Mouse (Mus musculus) limb, embryonic 15.5 days (tissue): Measurements from ENCODE around the gene Fbln2. TPM values are rescaled to one million over a fixed set of nuclear protein-coding genes. Genes with fewer than 3 reads are reported as not detected.

Experiments
- ATAC-seq: fragments of 200-750 bp; cut with Nextera tagmentation; 2 replicates; pipeline ENCODE4 v1.8.0; 2017; ENCODE audit warnings: low read depth, moderate TSS enrichment; ENCODE audit not compliant: insufficient number of reproducible peaks, low FRiP score, low TSS enrichment
- H3K27ac ChIP-seq: fragments of 300-500 bp; sonication (generic); 2 replicates; pipeline ENCODE4 v1.5.1; 2015; ENCODE audit warnings: moderate library complexity, mild to moderate bottlenecking, inconsistent platforms
- H3K27me3 ChIP-seq: fragments of 300-500 bp; sonication (generic); 2 replicates; pipeline ENCODE4 v1.6.1; 2015; ENCODE audit warnings: inconsistent platforms
- H3K36me3 ChIP-seq: fragments of 300-500 bp; sonication (generic); 2 replicates; pipeline ENCODE4 v1.6.1; 2015; ENCODE audit warnings: inconsistent platforms
- H3K4me1 ChIP-seq: fragments of 300-500 bp; sonication (generic); 2 replicates; pipeline ENCODE4 v1.6.1; 2015; ENCODE audit warnings: inconsistent platforms
- H3K4me2 ChIP-seq: fragments of 300-500 bp; sonication (generic); 2 replicates; pipeline ENCODE4 v1.6.1; 2015; ENCODE audit warnings: mild to moderate bottlenecking, inconsistent platforms
- H3K4me3 ChIP-seq: fragments of 300-500 bp; sonication (generic); 2 replicates; pipeline ENCODE4 v1.5.1; 2015; ENCODE audit warnings: mild to moderate bottlenecking, inconsistent platforms
- H3K9ac ChIP-seq: fragments of 300-500 bp; sonication (generic); 2 replicates; pipeline ENCODE4 v1.6.1; 2015; ENCODE audit warnings: inconsistent platforms
- H3K9me3 ChIP-seq: fragments of 300-500 bp; sonication (generic); 2 replicates; pipeline ENCODE4 v1.6.1; 2016; ENCODE audit warnings: inconsistent platforms
- WGBS: fragments of 180-500 bp; shearing (Covaris S2); methylation state at CpG from one replicate; pipeline ENCODE4 v1.1.7; 2015; 5-methylcytosine and 5-hydroxymethylcytosine counted together
- polyA plus RNA-seq: library from polyadenylated mRNA; unstranded; fragments of >200 nt; fragmentation: Nextera tagmentation; extraction: Ambion mirVana; gene quantifications from 2 replicates; pipeline ENCODE4 v1.2.1, GENCODE M21; 2015

Fbln2 gene
- polyA plus RNA-seq, 1 experiment from 2014 or later = 297 TPM

- no peak for ATAC-seq
- Histone ChIP-seq H3K4me3 (no peak overlapping the region), H3K4me2 (no peak overlapping the region), H3K9ac (no peak overlapping the region), H3K27me3 (no peaks in the 10 kb centered on the region), H3K27ac (0 out of 2 replicates have a peak overlapping the region, but pooled peaks have one; percentile 8), H3K4me1 (peaks cover 75% of the 10 kb centered on the region), H3K9me3 (no peaks in the 10 kb centered on the region), H3K36me3 (peaks cover 16% of the 10 kb centered on the region)
- 70% methylated on average over 12 of the region's 12 CpGs for WGBS
These were observed 20.8 kb downstream of the Fbln2 start for GRCm38 (mm10) chr6:91233011-91233410.

GRCm38 (mm10) chr6:91233424-91234015, 21.3 kb downstream of the Fbln2 start:
- WGBS = 72% methylated on average over 10 of the region's 10 CpGs
- no peak overlapping the region for H3K27ac ChIP-seq
- H3K9me3 ChIP-seq = no peaks in the 10 kb centered on the region
- no peak for ATAC-seq
- H3K4me3 ChIP-seq = no peak overlapping the region
- H3K27me3 ChIP-seq = no peaks in the 10 kb centered on the region
- peaks cover 73% of the 10 kb centered on the region for H3K4me1 ChIP-seq
- H3K4me2 ChIP-seq = no peak overlapping the region
- H3K36me3 ChIP-seq = peaks cover 20% of the 10 kb centered on the region
- H3K9ac ChIP-seq = no peak overlapping the region

- peak overlapping the region; percentile 76 for H3K27ac ChIP-seq
- no peaks in the 10 kb centered on the region for H3K27me3 ChIP-seq
- H3K4me1 ChIP-seq = peaks cover 59% of the 10 kb centered on the region
- no peaks in the 10 kb centered on the region for H3K9me3 ChIP-seq
- no peak overlapping the region for H3K4me3 ChIP-seq
- 0 out of 2 replicates have a peak, but pooled peaks have one; percentile 9 for ATAC-seq
- WGBS = 21% methylated on average over 11 of the region's 11 CpGs
- peak overlapping the region; percentile 19 for H3K4me2 ChIP-seq
- H3K9ac ChIP-seq = no peak overlapping the region
- H3K36me3 ChIP-seq = peaks cover 21% of the 10 kb centered on the region
These were observed 23.8 kb downstream of the Fbln2 start for GRCm38 (mm10) chr6:91236006-91236405.

GRCm38 (mm10) chr6:91236429-91236828, 24.2 kb downstream of the Fbln2 start:
- Histone ChIP-seq H3K4me2 (peak overlapping the region; percentile 19), H3K4me3 (no peak overlapping the region), H3K4me1 (peaks cover 56% of the 10 kb centered on the region), H3K36me3 (peaks cover 21% of the 10 kb centered on the region), H3K9me3 (no peaks in the 10 kb centered on the region), H3K27me3 (no peaks in the 10 kb centered on the region), H3K9ac (no peak overlapping the region), H3K27ac (peak overlapping the region; percentile 76)
- 16% methylated on average over 6 of the region's 6 CpGs for WGBS
- no peak for ATAC-seq

GRCm38 (mm10) chr6:91237273-91237672, 25.0 kb downstream of the Fbln2 start:
- Histone ChIP-seq H3K9ac (no peak overlapping the region), H3K4me3 (no peak overlapping the region), H3K4me2 (no peak overlapping the region), H3K27ac (peak overlapping the region; percentile 76; the same call in 1 of the 2 replicates), H3K36me3 (peaks cover 21% of the 10 kb centered on the region), H3K27me3 (no peaks in the 10 kb centered on the region), H3K9me3 (no peaks in the 10 kb centered on the region), H3K4me1 (peaks cover 56% of the 10 kb centered on the region)
- 47% methylated on average over 2 of the region's 2 CpGs for WGBS
- ATAC-seq = no peak

GRCm38 (mm10) chr6:91240537-91240936, 28.3 kb downstream of the Fbln2 start:
- no peaks in the 10 kb centered on the region for H3K27me3 ChIP-seq
- ATAC-seq = no peak
- peaks cover 11% of the 10 kb centered on the region; the same call in 1 of the 2 replicates for H3K36me3 ChIP-seq
- H3K4me3 ChIP-seq = no peak overlapping the region
- H3K27ac ChIP-seq = no peak overlapping the region
- H3K4me1 ChIP-seq = peaks cover 39% of the 10 kb centered on the region
- no peak overlapping the region for H3K4me2 ChIP-seq
- H3K9me3 ChIP-seq = no peaks in the 10 kb centered on the region
- WGBS = 62% methylated on average over 2 of the region's 2 CpGs
- H3K9ac ChIP-seq = no peak overlapping the region

- H3K27me3 ChIP-seq = no peaks in the 10 kb centered on the region
- no peak overlapping the region for H3K4me2 ChIP-seq
- no peak overlapping the region for H3K4me3 ChIP-seq
- H3K27ac ChIP-seq = no peak overlapping the region
- peaks cover 37% of the 10 kb centered on the region for H3K4me1 ChIP-seq
- no peaks in the 10 kb centered on the region for H3K9me3 ChIP-seq
- H3K36me3 ChIP-seq = peaks cover 11% of the 10 kb centered on the region; the same call in 1 of the 2 replicates
- ATAC-seq = no peak
- H3K9ac ChIP-seq = no peak overlapping the region
These were observed 28.7 kb downstream of the Fbln2 start for GRCm38 (mm10) chr6:91240964-91241363.

- no peaks in the 10 kb centered on the region for H3K9me3 ChIP-seq
- H3K4me2 ChIP-seq = no peak overlapping the region
- H3K36me3 ChIP-seq = peaks cover 4% of the 10 kb centered on the region; the same call in 1 of the 2 replicates
- no peak overlapping the region for H3K9ac ChIP-seq
- no peak for ATAC-seq
- no peaks in the 10 kb centered on the region for H3K27me3 ChIP-seq
- H3K4me1 ChIP-seq = peaks cover 24% of the 10 kb centered on the region
- 75% methylated on average over 6 of the region's 6 CpGs for WGBS
- no peak overlapping the region for H3K4me3 ChIP-seq
- no peak overlapping the region for H3K27ac ChIP-seq
These were observed 31.1 kb downstream of the Fbln2 start for GRCm38 (mm10) chr6:91243395-91243794.

- H3K9me3 ChIP-seq = no peaks in the 10 kb centered on the region
- no peaks in the 10 kb centered on the region for H3K27me3 ChIP-seq
- 58% methylated on average over 8 of the region's 8 CpGs for WGBS
- no peak overlapping the region for H3K27ac ChIP-seq
- no peak overlapping the region for H3K4me2 ChIP-seq
- no peak overlapping the region for H3K4me3 ChIP-seq
- ATAC-seq = no peak
- H3K4me1 ChIP-seq = peaks cover 27% of the 10 kb centered on the region
- H3K36me3 ChIP-seq = 0 out of 2 replicates have a peak, but pooled peaks cover under 1% of the 10 kb centered on the region
- no peak overlapping the region for H3K9ac ChIP-seq
These were observed 32.1 kb downstream of the Fbln2 start for GRCm38 (mm10) chr6:91244331-91244730.

GRCm38 (mm10) chr6:91245331-91245730, 33.1 kb downstream of the Fbln2 start:
- no peak for ATAC-seq
- Histone ChIP-seq H3K27ac (no peak overlapping the region), H3K4me2 (no peak overlapping the region), H3K4me1 (peaks cover 23% of the 10 kb centered on the region), H3K4me3 (no peak overlapping the region), H3K9ac (no peak overlapping the region), H3K27me3 (no peaks in the 10 kb centered on the region), H3K9me3 (peaks cover 4% of the 10 kb centered on the region; the same call in 1 of the 2 replicates), H3K36me3 (peaks cover 6% of the 10 kb centered on the region; the same call in 1 of the 2 replicates)
- 38% methylated on average over 6 of the region's 6 CpGs for WGBS

- Histone ChIP-seq H3K9ac (no peak overlapping the region), H3K4me3 (no peak overlapping the region), H3K4me1 (peaks cover 16% of the 10 kb centered on the region), H3K4me2 (no peak overlapping the region), H3K27ac (no peak overlapping the region), H3K9me3 (peaks cover 4% of the 10 kb centered on the region; the same call in 1 of the 2 replicates), H3K27me3 (no peaks in the 10 kb centered on the region), H3K36me3 (peaks cover 22% of the 10 kb centered on the region)
- no peak for ATAC-seq
- WGBS = 93% methylated on average over 1 of the region's 1 CpGs
These were observed 35.1 kb downstream of the Fbln2 start for GRCm38 (mm10) chr6:91247343-91247742.

- H3K4me2 ChIP-seq = no peak overlapping the region
- H3K4me1 ChIP-seq = peaks cover 14% of the 10 kb centered on the region
- no peaks in the 10 kb centered on the region for H3K27me3 ChIP-seq
- peaks cover 4% of the 10 kb centered on the region; the same call in 1 of the 2 replicates for H3K9me3 ChIP-seq
- peaks cover 33% of the 10 kb centered on the region for H3K36me3 ChIP-seq
- no peak for ATAC-seq
- WGBS = 68% methylated on average over 4 of the region's 4 CpGs
- no peak overlapping the region for H3K4me3 ChIP-seq
- no peak overlapping the region for H3K9ac ChIP-seq
- no peak overlapping the region for H3K27ac ChIP-seq
These were observed 36.4 kb downstream of the Fbln2 start for GRCm38 (mm10) chr6:91248627-91249026.
